Mouse (Mus musculus) heart, postnatal 0 days (tissue): ENCODE measurements around the gene Camta1. TPM values are rescaled to one million over a fixed set of nuclear protein-coding genes. Genes with fewer than 3 reads are reported as not detected.
A peak's percentile ranks its signal among the peaks of the same experiment; 100 is the strongest.
"Not testable (repeated sequence)": the region's sequence is repeated elsewhere in the genome, so short reads cannot be mapped to it uniquely, and the experiment has no call there.

Source experiments
- ATAC-seq: fragments of 200-750 bp; cut with Nextera tagmentation; 2 replicates; pipeline ENCODE4 v1.8.0; 2017; ENCODE audit warnings: low read depth, moderate number of reproducible peaks, moderate library complexity; ENCODE audit not compliant: insufficient read depth
- DNase-seq: peaks from one replicate; pipeline ENCODE4 v3.0.0-alpha.2; 2016; ENCODE audit warnings: low spot score
- H3K27ac ChIP-seq: fragments of 300-500 bp; sonication (generic); 2 replicates; pipeline ENCODE4 v1.5.1; 2014; ENCODE audit warnings: low read depth, mild to moderate bottlenecking
- H3K27me3 ChIP-seq: fragments of 300-500 bp; sonication (generic); 2 replicates; pipeline ENCODE4 v1.6.1; 2014; ENCODE audit warnings: low read length, mixed read lengths; ENCODE audit not compliant: control insufficient read depth, insufficient read depth
- H3K36me3 ChIP-seq: fragments of 300-500 bp; sonication (generic); replicated peaks from 2 replicates; pipeline ENCODE4 v1.6.1; 2014; ENCODE audit warnings: low read length, mixed read lengths; ENCODE audit not compliant: control insufficient read depth, insufficient read depth
- H3K4me1 ChIP-seq: fragments of 300-500 bp; sonication (generic); 2 replicates; pipeline ENCODE4 v1.6.1; 2014; ENCODE audit warnings: antibody characterized with exemption; ENCODE audit not compliant: control insufficient read depth, insufficient read depth
- H3K4me2 ChIP-seq: fragments of 300-500 bp; sonication (generic); 2 replicates; pipeline ENCODE4 v1.6.1; 2014; ENCODE audit warnings: low read depth, mild to moderate bottlenecking, low read length, moderate library complexity
- H3K4me3 ChIP-seq: fragments of 300-500 bp; sonication (generic); 2 replicates; pipeline ENCODE4 v1.5.1; 2014; ENCODE audit warnings: low read depth, low read length
- H3K9ac ChIP-seq: fragments of 300-500 bp; sonication (generic); replicated peaks from 2 replicates; pipeline ENCODE4 v1.6.1; 2014; ENCODE audit warnings: low read depth, low read length, mixed read lengths
- H3K9me3 ChIP-seq: fragments of 300-500 bp; sonication (generic); replicated peaks from 2 replicates; pipeline ENCODE4 v1.6.1; 2016; ENCODE audit warnings: low read length; ENCODE audit not compliant: control insufficient read depth
- CTCF ChIP-seq: IDR thresholded peaks from 2 replicates; pipeline ENCODE4 v1.5.1; 2016; ENCODE audit warnings: antibody characterized with exemption, control low read depth, low read depth
- EP300 ChIP-seq: IDR thresholded peaks from 2 replicates; pipeline ENCODE4 v1.6.1; 2016; ENCODE audit warnings: antibody characterized with exemption, low read depth
- WGBS: fragments of 180-500 bp; shearing (Covaris S2); extraction: QIAGEN DNeasy Blood & Tissue Kit; methylation state at CpG from one replicate; pipeline ENCODE4 v1.1.7; 2014; 5-methylcytosine and 5-hydroxymethylcytosine counted together
- polyA plus RNA-seq: library from polyadenylated mRNA; unstranded; fragments of >200 nt; fragmentation: Nextera tagmentation; extraction: Ambion mirVana; gene quantifications from 2 replicates; pipeline ENCODE4 v1.2.1, GENCODE M21; 2015
- total RNA-seq: library from RNA; depleted of rRNA; stranded (reverse); fragments of >200 nt; gene quantifications from 2 replicates; pipeline ENCODE4 v1.2.3, GENCODE M21; 2014; ENCODE audit warnings: low replicate concordance

The Camta1 gene
- total and polyA plus RNA-seq, 2 experiments from 2014 or later = 72.7 to 240 TPM

DNA sequence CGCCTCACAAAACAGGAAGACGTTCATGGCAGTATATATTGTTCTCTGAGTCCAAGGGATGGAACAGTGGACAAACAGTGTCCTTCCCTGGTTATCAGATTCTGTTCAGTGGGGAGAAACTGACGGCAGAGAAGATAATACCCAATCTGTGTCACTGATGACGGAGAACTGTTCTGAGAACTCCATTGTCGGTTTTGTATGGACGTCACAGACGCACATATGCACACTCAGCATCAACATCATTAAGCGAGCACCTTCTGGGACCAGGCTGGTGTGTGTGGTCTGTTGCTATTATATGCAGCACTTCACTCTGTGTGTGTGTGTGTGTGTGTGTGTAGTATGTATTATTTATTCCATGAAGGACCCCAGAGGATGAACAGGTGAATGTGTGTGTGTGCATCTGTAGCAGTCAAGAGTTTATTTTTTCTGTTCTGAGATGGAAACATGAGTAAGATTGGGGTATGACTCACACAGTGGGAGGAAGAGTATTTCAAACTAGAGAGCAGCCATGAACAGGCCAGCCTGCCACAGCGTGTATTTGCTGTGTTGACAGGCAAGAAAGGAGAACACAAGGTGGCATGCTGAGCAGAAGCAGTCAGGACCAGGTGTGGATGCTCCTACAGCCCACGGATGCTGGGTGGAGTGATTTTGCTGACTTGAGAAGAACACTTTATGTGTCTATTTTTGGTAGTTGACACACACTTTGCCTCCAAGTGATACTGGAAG lies 946.3 kb downstream of the Camta1 start:
- Histone ChIP-seq H3K4me2 (peak overlapping the region; percentile 74), H3K9me3 (no peaks in the 10 kb centered on the region), H3K27ac (peak overlapping the region; percentile 92), H3K36me3 (no peaks in the 10 kb centered on the region), H3K4me3 (peak overlapping the region; percentile 69), H3K27me3 (no peaks in the 10 kb centered on the region), H3K9ac (peak overlapping the region; percentile 75; the same call in 1 of the 2 replicates), H3K4me1 (peaks cover 7% of the 10 kb centered on the region)
- WGBS = 47% methylated on average over 10 of the region's 10 CpGs
- DNase-seq (no peak), ATAC-seq (no peak)
- TF ChIP-seq EP300 (no peak), CTCF (no peak)

DNA sequence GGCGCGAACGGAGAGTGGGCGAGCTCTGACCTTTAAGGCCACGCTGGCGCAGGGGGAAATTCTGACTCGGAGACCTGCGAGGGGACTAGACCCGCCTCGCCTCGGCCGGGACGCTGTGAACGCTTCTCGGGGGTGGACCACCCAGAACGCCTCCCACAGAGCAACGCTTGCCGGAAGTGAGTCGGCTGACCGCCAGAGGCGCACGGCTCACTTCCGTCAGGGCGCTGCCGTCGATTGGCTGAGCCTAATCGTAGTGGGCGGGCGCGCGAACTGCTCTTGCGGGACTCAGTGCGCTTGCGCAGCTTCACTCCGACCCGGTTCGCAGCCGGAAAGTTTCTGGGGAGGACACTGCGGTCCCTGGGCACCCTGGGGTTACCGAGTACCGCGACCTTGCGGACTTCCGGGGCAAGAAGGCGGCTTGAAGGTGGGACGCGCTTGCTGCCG lies 947.4 kb downstream of the Camta1 start, which contains the start of the genes Park7 and Tnfrsf9:
TSS of gene Park7 (minus strand) at position 148 of the 444 bp plus-strand sequence.
TSS of gene Tnfrsf9 (plus strand) at position 273 of the 444 bp plus-strand sequence.
- peak; percentile 81 for ATAC-seq
- Histone ChIP-seq H3K36me3 (no peaks in the 10 kb centered on the region), H3K27ac (peak within 1 kb of the TSS; percentile 92), H3K4me3 (peak within 1 kb of the TSS; percentile 69), H3K9ac (peak within 1 kb of the TSS; percentile 75), H3K9me3 (no peaks in the 10 kb centered on the region), H3K27me3 (no peaks in the 10 kb centered on the region), H3K4me1 (peaks cover 7% of the 10 kb centered on the region), H3K4me2 (peak within 1 kb of the TSS; percentile 74)
- TF ChIP-seq CTCF (peak; percentile 68), EP300 (no peak)
- peak; percentile 98 for DNase-seq
- under 1% methylated on average over 48 of the region's 48 CpGs for WGBS

DNA sequence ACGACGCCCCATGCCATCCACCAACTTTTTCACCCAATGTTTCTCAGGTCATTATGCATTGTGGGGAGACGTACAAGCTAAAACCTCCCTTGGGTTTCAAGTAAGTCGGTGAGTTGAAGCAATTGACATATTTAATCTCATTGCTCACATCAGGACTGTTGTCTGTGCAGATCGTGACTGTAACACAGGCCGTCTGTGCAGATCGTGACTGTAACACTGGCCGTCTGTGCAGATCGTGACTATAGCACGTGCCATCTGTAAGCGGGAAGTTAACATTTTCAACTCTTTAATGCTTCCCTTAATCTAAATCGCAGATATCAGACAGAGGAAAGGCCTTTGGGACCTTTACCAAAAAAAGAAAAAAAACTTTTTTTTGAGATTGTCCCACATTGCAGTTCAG lies 947.9 kb downstream of the Camta1 start:
- Histone ChIP-seq H3K4me3 (peak overlapping the region; percentile 69), H3K9ac (peak overlapping the region; percentile 75), H3K27me3 (no peaks in the 10 kb centered on the region), H3K4me2 (peak overlapping the region; percentile 74), H3K27ac (peak overlapping the region; percentile 92), H3K4me1 (peaks cover 11% of the 10 kb centered on the region), H3K9me3 (no peaks in the 10 kb centered on the region), H3K36me3 (no peaks in the 10 kb centered on the region)
- 14% methylated on average over 12 of the region's 12 CpGs for WGBS
- DNase-seq (no peak), ATAC-seq (no peak)
- TF ChIP-seq CTCF (no peak), EP300 (peak; percentile 26; the same call in 1 of the 2 replicates)

DNA sequence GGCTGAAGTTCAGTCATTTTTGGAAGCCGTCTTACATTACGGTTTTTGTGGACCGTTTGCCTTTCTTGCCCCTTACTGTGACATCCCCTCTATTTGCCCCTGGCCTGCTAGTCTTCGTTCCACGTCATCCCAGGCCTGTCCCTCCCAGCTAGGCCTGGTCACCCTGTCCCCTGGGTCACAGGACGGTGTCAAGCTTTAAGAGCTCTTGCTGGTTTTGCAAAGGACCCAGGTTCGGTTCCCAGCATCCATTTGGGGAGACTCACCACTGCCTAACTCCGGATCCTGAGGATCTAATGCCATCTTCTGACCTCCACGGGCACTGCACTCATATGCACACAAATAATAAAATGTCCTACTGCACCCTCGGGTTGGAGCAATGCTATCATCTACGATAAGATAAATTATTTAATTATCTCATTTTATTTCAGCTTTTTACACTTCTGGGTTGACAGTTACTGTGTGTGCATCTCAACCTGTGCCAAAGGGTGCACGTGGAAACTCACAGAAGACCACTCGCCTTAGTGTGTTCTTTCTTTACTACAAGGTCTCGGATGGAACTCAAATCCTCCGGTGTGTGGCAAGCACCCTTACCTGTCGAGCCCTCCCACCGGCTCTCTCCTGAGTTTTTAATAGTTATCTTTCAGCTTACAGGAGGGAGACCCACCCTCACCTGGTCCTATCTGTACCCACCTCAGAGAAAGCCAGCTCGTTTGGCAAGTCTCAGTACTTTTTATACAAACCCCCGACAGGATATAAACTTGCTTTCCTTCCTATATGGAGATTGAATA lies 951.3 kb downstream of the Camta1 start:
- no peak for DNase-seq

DNA sequence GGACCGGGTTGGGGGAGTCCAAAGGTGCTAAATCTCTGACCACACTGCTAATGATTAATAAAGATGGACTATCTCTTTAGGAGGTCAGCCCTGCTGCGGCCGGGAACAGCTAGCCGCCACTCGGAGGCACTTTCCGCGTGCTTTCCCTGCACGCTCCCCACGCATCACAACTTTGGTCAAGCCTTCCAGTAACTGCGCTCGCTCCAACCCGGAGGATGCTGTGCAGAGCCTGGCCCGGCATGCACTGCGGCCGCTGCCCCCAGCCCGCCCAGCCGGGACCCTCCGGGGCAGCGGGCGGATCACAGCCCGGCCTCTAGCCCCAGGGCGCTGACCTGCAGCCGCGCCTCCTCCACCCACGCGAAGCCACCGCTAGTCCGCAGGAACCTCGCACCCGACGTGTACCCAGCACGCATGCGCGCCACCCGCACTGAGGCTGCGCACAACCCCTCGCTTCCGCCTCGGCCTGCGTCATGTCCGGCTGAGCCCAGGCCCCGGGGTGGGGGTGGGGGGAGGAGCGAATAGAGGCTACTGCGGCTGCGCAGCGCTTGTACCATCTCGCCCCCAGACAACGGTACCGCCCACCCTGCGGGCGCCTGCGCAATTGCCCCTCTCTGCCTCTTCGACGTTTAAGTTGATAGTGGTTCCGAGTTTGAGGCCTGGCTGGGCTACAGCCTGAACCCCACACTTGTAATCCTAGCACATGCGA lies 952.1 kb downstream of the Camta1 start:
- Histone ChIP-seq H3K4me2 (peak overlapping the region; percentile 74), H3K4me1 (peaks cover 4% of the 10 kb centered on the region; the same call in 1 of the 2 replicates), H3K4me3 (peak overlapping the region; percentile 65), H3K27me3 (no peaks in the 10 kb centered on the region), H3K9me3 (no peaks in the 10 kb centered on the region), H3K36me3 (peaks cover 20% of the 10 kb centered on the region), H3K9ac (peak overlapping the region; percentile 59), H3K27ac (peak overlapping the region; percentile 85)
- ATAC-seq = peak; percentile 91
- TF ChIP-seq CTCF = no peak
- no peak for TF ChIP-seq EP300
- WGBS = under 1% methylated on average over 56 of the region's 56 CpGs
- DNase-seq = peak; percentile 96

More for the DNA sequence above, 951.3 kb downstream of the Camta1 start:
- H3K36me3 ChIP-seq = peaks cover 15% of the 10 kb centered on the region
- no peaks in the 10 kb centered on the region for H3K9me3 ChIP-seq
- H3K9ac ChIP-seq = no peak overlapping the region
- H3K27ac ChIP-seq = peak overlapping the region; percentile 54
- no peaks in the 10 kb centered on the region for H3K27me3 ChIP-seq
- peaks cover 11% of the 10 kb centered on the region for H3K4me1 ChIP-seq
- H3K4me2 ChIP-seq = peak overlapping the region; percentile 32; the same call in 1 of the 2 replicates
- TF ChIP-seq EP300 (no peak), CTCF (no peak)
- 86% methylated on average over 19 of the region's 19 CpGs for WGBS
- no peak for ATAC-seq
- H3K4me3 ChIP-seq = peak overlapping the region; percentile 65; the same call in 1 of the 2 replicates

DNA sequence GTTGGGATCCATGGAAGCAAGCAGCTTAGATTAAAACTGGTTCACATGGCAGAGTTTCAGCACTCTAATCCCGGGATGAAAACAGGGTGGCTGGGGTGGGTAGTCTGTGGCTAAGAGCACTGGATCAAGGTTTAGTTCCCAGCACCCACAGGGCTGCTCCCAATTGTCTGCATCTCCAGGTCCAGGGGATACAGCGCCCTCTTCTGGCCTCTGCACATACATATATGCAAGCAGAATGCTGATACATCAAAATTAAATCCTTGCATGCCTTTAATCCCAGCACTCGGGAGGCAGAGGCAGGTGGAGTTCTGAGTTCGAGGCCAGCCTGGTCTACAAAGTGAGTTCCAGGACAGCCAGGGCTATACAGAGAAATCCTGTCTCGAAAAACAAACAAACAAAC lies 953.2 kb downstream of the Camta1 start:
- not testable (repeated sequence) for H3K27ac ChIP-seq, H3K4me2 ChIP-seq, H3K9me3 ChIP-seq, ATAC-seq, DNase-seq, H3K4me1 ChIP-seq, H3K4me3 ChIP-seq, H3K9ac ChIP-seq, H3K27me3 ChIP-seq
- H3K36me3 ChIP-seq = peaks cover 29% of the 10 kb centered on the region
- WGBS = 77% methylated on average over 5 of the region's 5 CpGs
